ENCODE assay signal across 19 mouse cellular contexts in the genomic region with DNA sequence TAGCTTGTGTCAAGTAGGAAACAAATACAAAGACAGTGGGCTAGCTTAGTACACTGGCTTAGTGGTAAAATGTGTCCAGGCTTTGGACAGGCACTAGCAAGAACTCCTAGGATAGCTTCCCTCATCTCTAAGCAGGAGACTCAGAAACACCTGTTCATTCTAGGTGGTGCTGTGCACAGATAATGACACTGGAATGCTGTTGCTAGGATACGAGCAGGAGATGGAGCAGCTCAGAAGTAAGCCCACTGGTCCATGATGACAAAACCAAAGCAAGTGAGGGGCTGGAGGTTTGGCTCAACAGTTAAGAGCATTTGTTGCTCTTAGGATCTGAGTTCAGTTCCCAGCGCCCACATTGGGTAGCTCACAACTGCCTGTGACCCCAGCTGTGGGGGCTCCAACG.
A peak's percentile ranks its signal among the peaks of the same experiment; 100 is the strongest.
DNase-seq lines count a peak whose midpoint lies in the region; ATAC-seq and TF ChIP-seq lines count a peak whose summit lies in the region.
"Had no signal": no experiment of that assay in that cellular context is flagged by ENCODE, and none has a peak within 500 bp of the region (broad histone marks: within the 10 kb centered on the region; RNA-seq: fewer than 3 reads in every experiment).

No protein-coding gene starts in this region.

- intact Hi-C loops in gastrocnemius, adult 2 months (cut with DNase I) = loop anchor here (5.0 kb wide), 2 partner anchors 55 to 510 kb away; no protein-coding TSS in a partner anchor

- peaks cover 18% of the 10 kb centered on the region for H3K4me1 ChIP-seq in midbrain, embryonic 15.5 days
- H3K4me1 ChIP-seq in midbrain, embryonic 13.5 days (replicated peaks) = peaks cover 16% of the 10 kb centered on the region
- peaks cover 13% of the 10 kb centered on the region; the same call in 1 of the 2 replicates for H3K4me1 ChIP-seq in midbrain, postnatal 0 days (ENCODE audit: insufficient read depth, low read length)

- no peak overlapping the region for H3K4me3 ChIP-seq in gastrocnemius, adult 2 months
- H3K4me3 ChIP-seq in midbrain, embryonic 15.5 days = no peak overlapping the region
- no peak overlapping the region for H3K4me3 ChIP-seq in midbrain, embryonic 13.5 days (replicated peaks)
- no peak overlapping the region for H3K4me3 ChIP-seq in midbrain, postnatal 0 days (ENCODE audit: low read depth, low read length)
- H3K4me3 ChIP-seq: embryonic facial prominence, embryonic 13.5 days; forebrain, embryonic 12.5 days; heart, adult 2 months; heart, embryonic 15.5 days had no signal

- no peaks in the 10 kb centered on the region for H3K36me3 ChIP-seq in midbrain, embryonic 15.5 days (replicated peaks)
- no peaks in the 10 kb centered on the region for H3K36me3 ChIP-seq in midbrain, embryonic 13.5 days
- H3K36me3 ChIP-seq in midbrain, postnatal 0 days (ENCODE audit: insufficient read depth, low read length) = no peaks in the 10 kb centered on the region
- H3K36me3 ChIP-seq: embryonic facial prominence, embryonic 13.5 days; forebrain, embryonic 12.5 days had no signal

- TF ChIP-seq CTCF in gastrocnemius, adult 2 months (IDR thresholded peaks at IDR 0.05) = no peak
- no peak for TF ChIP-seq CTCF in midbrain, postnatal 0 days (IDR thresholded peaks at IDR 0.05)

- no peaks in the 10 kb centered on the region for H3K27me3 ChIP-seq in midbrain, embryonic 15.5 days (replicated peaks)
- no peaks in the 10 kb centered on the region for H3K27me3 ChIP-seq in midbrain, embryonic 13.5 days
- no peaks in the 10 kb centered on the region for H3K27me3 ChIP-seq in midbrain, postnatal 0 days (ENCODE audit: insufficient read depth, low read length)
- H3K27me3 ChIP-seq: CH12.LX; embryonic facial prominence, embryonic 13.5 days; forebrain, embryonic 12.5 days; heart, embryonic 15.5 days had no signal

- H3K27ac ChIP-seq in gastrocnemius, adult 2 months = peak overlapping the region; percentile 55
- H3K27ac ChIP-seq in midbrain, embryonic 15.5 days = no peak overlapping the region
- H3K27ac ChIP-seq in midbrain, embryonic 13.5 days = no peak overlapping the region
- no peak overlapping the region for H3K27ac ChIP-seq in midbrain, postnatal 0 days (ENCODE audit: low read depth, low read length)
- H3K27ac ChIP-seq: embryonic facial prominence, embryonic 13.5 days; forebrain, embryonic 12.5 days; heart, adult 2 months; heart, embryonic 15.5 days had no signal

- DNase-seq in gastrocnemius, adult 2 months = no peak
- DNase-seq in gastrocnemius, postnatal 25 days = no peak
- DNase-seq in R1 (ENCODE audit: low read depth, low spot score) = peak; percentile 27
- DNase-seq in midbrain, postnatal 0 days (ENCODE audit: low spot score) = peak; percentile 49
- DNase-seq in adrenal gland, postnatal 25 days = no peak
- DNase-seq: adrenal gland, postnatal 10 days; cerebellum, adult 2 months; cerebellum, postnatal 10 days; gastrocnemius, postnatal 10 days; heart, adult 2 months; heart, postnatal 14 days; kidney, adult 18-20 months had no signal

- ATAC-seq in midbrain, embryonic 15.5 days (replicated peaks) = peak; percentile 49; the same call in 1 of the 2 replicates
- no peak for ATAC-seq in midbrain, embryonic 13.5 days
- 0 out of 2 replicates have a peak, but pooled peaks have one; percentile 12 for ATAC-seq in midbrain, postnatal 0 days (ENCODE audit: low FRiP score)

- 74% methylated on average over 3 of the region's 3 CpGs for WGBS in midbrain, embryonic 15.5 days
- WGBS in midbrain, embryonic 13.5 days = 74% methylated on average over 3 of the region's 3 CpGs
- 83% methylated on average over 3 of the region's 3 CpGs for WGBS in midbrain, postnatal 0 days

- no peak overlapping the region for H3K9ac ChIP-seq in midbrain, embryonic 15.5 days
- H3K9ac ChIP-seq in midbrain, embryonic 13.5 days (replicated peaks) = no peak overlapping the region
- H3K9ac ChIP-seq in midbrain, postnatal 0 days (replicated peaks; ENCODE audit: low read length, poor library complexity, severe bottlenecking) = no peak overlapping the region
- H3K9ac ChIP-seq: embryonic facial prominence, embryonic 13.5 days; forebrain, embryonic 12.5 days; heart, embryonic 15.5 days had no signal

- H3K4me2 ChIP-seq in midbrain, embryonic 15.5 days = no peak overlapping the region
- no peak overlapping the region for H3K4me2 ChIP-seq in midbrain, embryonic 13.5 days (replicated peaks)
- no peak overlapping the region for H3K4me2 ChIP-seq in midbrain, postnatal 0 days (ENCODE audit: low read depth, low read length, poor library complexity, severe bottlenecking)
- H3K4me2 ChIP-seq: embryonic facial prominence, embryonic 13.5 days; forebrain, embryonic 12.5 days; heart, embryonic 11.5 days; heart, embryonic 15.5 days had no signal

- H3K9me3 ChIP-seq in midbrain, embryonic 15.5 days = no peaks in the 10 kb centered on the region
- no peaks in the 10 kb centered on the region for H3K9me3 ChIP-seq in midbrain, embryonic 13.5 days
- no peaks in the 10 kb centered on the region for H3K9me3 ChIP-seq in midbrain, postnatal 0 days (ENCODE audit: low read length)
- H3K9me3 ChIP-seq: embryonic facial prominence, embryonic 13.5 days; forebrain, embryonic 12.5 days; heart, embryonic 15.5 days had no signal

Comparison
In these comparisons a context has a peak if more than half of its experiments do, and no peak if none do; other contexts are left out.
1. DNase-seq: peak in R1 (single experiment) and midbrain, postnatal 0 days (single experiment); none in gastrocnemius, adult 2 months (single experiment), gastrocnemius, postnatal 25 days (single experiment) and adrenal gland, postnatal 25 days (single experiment).